9 mouse cellular contexts compared by ENCODE assay signal in the genomic region with DNA sequence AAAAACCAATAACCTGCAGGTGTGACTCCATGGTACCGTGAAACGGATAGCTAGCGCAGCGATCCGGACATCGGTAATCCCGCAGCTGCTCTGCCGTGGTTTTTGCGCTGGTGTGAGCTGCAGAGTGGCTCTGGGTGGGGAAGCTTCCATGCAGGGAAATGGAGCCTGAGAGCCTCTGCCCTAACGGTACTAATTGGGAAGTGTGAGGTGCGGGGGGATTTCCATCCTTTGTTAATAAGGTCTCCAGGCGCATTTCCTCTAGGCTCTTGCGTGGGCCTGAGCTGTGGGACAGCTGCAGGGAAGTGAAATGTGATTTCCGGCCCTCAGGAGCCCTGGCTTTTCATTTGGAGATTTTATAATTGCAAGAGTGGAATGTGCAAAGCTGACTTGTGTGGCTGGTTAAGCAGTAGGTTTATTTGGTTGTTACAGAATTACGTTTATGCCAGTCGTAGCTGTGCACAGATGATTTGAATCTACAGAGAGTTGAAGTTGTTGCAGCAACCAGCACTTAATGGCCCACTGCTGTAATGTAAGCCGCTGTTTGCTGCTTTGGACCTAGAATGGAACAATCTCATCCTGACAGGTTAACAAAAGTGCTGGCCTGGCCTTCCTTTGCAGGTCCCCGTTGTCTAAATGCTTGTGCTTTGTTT. TPM values are rescaled to one million over a fixed set of nuclear protein-coding genes. Genes with fewer than 3 reads are reported as not detected.
A peak's percentile ranks its signal among the peaks of the same experiment; 100 is the strongest.
DNase-seq lines count a peak whose midpoint lies in the region; ATAC-seq and TF ChIP-seq lines count a peak whose summit lies in the region.
"Had no signal": no experiment of that assay in that cellular context is flagged by ENCODE, and none has a peak within 500 bp of the region (broad histone marks: within the 10 kb centered on the region; RNA-seq: fewer than 3 reads in every experiment).

No protein-coding gene starts in this region.

- no peak for ATAC-seq in embryonic facial prominence, embryonic 12.5 days (ENCODE audit: insufficient number of reproducible peaks, insufficient read depth, low FRiP score, low TSS enrichment)
- ATAC-seq in lung, embryonic 14.5 days (ENCODE audit: insufficient read depth), result no peak
- no peak for ATAC-seq in midbrain, embryonic 16.5 days
- no peak for ATAC-seq in liver, embryonic 12.5 days

- no peak overlapping the region for H3K9ac ChIP-seq in embryonic facial prominence, embryonic 12.5 days
- H3K9ac ChIP-seq in lung, embryonic 14.5 days, result no peak overlapping the region
- H3K9ac ChIP-seq in midbrain, embryonic 16.5 days (ENCODE audit: low read depth, low read length), result peak overlapping the region; percentile 25; the same call in 1 of the 2 replicates
- no peak overlapping the region for H3K9ac ChIP-seq in liver, embryonic 12.5 days

- no peaks in the 10 kb centered on the region for H3K9me3 ChIP-seq in embryonic facial prominence, embryonic 12.5 days
- H3K9me3 ChIP-seq in embryonic facial prominence, embryonic 10.5 days, result no peaks in the 10 kb centered on the region
- no peaks in the 10 kb centered on the region for H3K9me3 ChIP-seq in lung, embryonic 14.5 days (ENCODE audit: low read depth, low read length)
- H3K9me3 ChIP-seq in midbrain, embryonic 16.5 days (replicated peaks; ENCODE audit: control insufficient read depth, low read length, poor library complexity, severe bottlenecking), result no peaks in the 10 kb centered on the region
- no peaks in the 10 kb centered on the region for H3K9me3 ChIP-seq in liver, embryonic 12.5 days (replicated peaks)

- DNase-seq in embryonic facial prominence, embryonic 10.5 days (ENCODE audit: low spot score), result no peak
- peak; percentile 19 for DNase-seq in lung, embryonic 14.5 days
- no peak for DNase-seq in lung, adult 2 months
- peak; percentile 29 to 39 for DNase-seq in heart, postnatal 14 days
- DNase-seq in left cerebral cortex, adult 18-20 months (ENCODE audit: low spot score in 2 of 2), result no peak
- DNase-seq: cerebellum, postnatal 25 days had no signal

- peaks cover 7% of the 10 kb centered on the region; the same call in 1 of the 2 replicates for H3K4me1 ChIP-seq in embryonic facial prominence, embryonic 12.5 days
- H3K4me1 ChIP-seq in embryonic facial prominence, embryonic 10.5 days, result peaks cover 5% of the 10 kb centered on the region; the same call in 1 of the 2 replicates
- H3K4me1 ChIP-seq in lung, embryonic 14.5 days (ENCODE audit: insufficient read depth), result no peaks in the 10 kb centered on the region
- H3K4me1 ChIP-seq in lung, adult 2 months (ENCODE audit: control insufficient read depth, insufficient read depth, low read length), result peaks cover 2% of the 10 kb centered on the region; the same call in 1 of the 2 replicates
- no peaks in the 10 kb centered on the region for H3K4me1 ChIP-seq in midbrain, embryonic 16.5 days (ENCODE audit: control insufficient read depth, insufficient read depth, low read length)
- peaks cover 6% of the 10 kb centered on the region for H3K4me1 ChIP-seq in liver, embryonic 12.5 days

- 75% methylated on average over 18 of the region's 18 CpGs for WGBS in embryonic facial prominence, embryonic 12.5 days
- WGBS in embryonic facial prominence, embryonic 10.5 days, result 87% methylated on average over 18 of the region's 18 CpGs
- WGBS in lung, embryonic 14.5 days, result 80% methylated on average over 18 of the region's 18 CpGs
- WGBS in lung, adult 2 months, result 69% methylated on average over 18 of the region's 18 CpGs
- WGBS in midbrain, embryonic 16.5 days, result 76% methylated on average over 18 of the region's 18 CpGs
- 83% methylated on average over 18 of the region's 18 CpGs for WGBS in liver, embryonic 12.5 days (ENCODE audit: insufficient replicate concordance)

- no peak for TF ChIP-seq POLR2A in lung, adult 2 months (IDR thresholded peaks at IDR 0.05; ENCODE audit: borderline replicate concordance, extremely low read depth, low read depth, low read length)

- H3K4me3 ChIP-seq in embryonic facial prominence, embryonic 12.5 days, result no peak overlapping the region
- H3K4me3 ChIP-seq in embryonic facial prominence, embryonic 10.5 days, result no peak overlapping the region
- H3K4me3 ChIP-seq in lung, embryonic 14.5 days (ENCODE audit: low read depth, low read length), result no peak overlapping the region
- H3K4me3 ChIP-seq in lung, adult 2 months (replicated peaks; ENCODE audit: extremely low read depth, low read depth, low read length), result no peak overlapping the region
- no peak overlapping the region for H3K4me3 ChIP-seq in midbrain, embryonic 16.5 days (ENCODE audit: low read depth, low read length)
- H3K4me3 ChIP-seq in liver, embryonic 12.5 days, result no peak overlapping the region

- intact Hi-C loops in heart, postnatal 14 days (cut with DNase I), result no loop called here

- 0 out of 2 replicates have a peak overlapping the region, but pooled peaks have one; percentile 46 for H3K27ac ChIP-seq in embryonic facial prominence, embryonic 12.5 days
- H3K27ac ChIP-seq in embryonic facial prominence, embryonic 10.5 days (replicated peaks), result no peak overlapping the region
- peak overlapping the region; percentile 69; the same call in 1 of the 2 replicates for H3K27ac ChIP-seq in lung, embryonic 14.5 days (ENCODE audit: low read depth)
- H3K27ac ChIP-seq in midbrain, embryonic 16.5 days (ENCODE audit: low read length), result no peak overlapping the region; the same call in 1 of the 2 replicates
- H3K27ac ChIP-seq in liver, embryonic 12.5 days, result no peak overlapping the region

- TF ChIP-seq CTCF in lung, embryonic 14.5 days (IDR thresholded peaks at IDR 0.05; ENCODE audit: low read depth), result no peak
- TF ChIP-seq CTCF in lung, adult 2 months (IDR thresholded peaks at IDR 0.05; ENCODE audit: insufficient read depth, low read length), result no peak

- no peaks in the 10 kb centered on the region for H3K27me3 ChIP-seq in embryonic facial prominence, embryonic 12.5 days
- H3K27me3 ChIP-seq in embryonic facial prominence, embryonic 10.5 days (replicated peaks; ENCODE audit: low read depth, poor library complexity, severe bottlenecking), result no peaks in the 10 kb centered on the region
- no peaks in the 10 kb centered on the region for H3K27me3 ChIP-seq in lung, embryonic 14.5 days (ENCODE audit: insufficient read depth, low read length)
- no peaks in the 10 kb centered on the region for H3K27me3 ChIP-seq in midbrain, embryonic 16.5 days (ENCODE audit: control insufficient read depth, insufficient read depth, low read depth, low read length)
- no peaks in the 10 kb centered on the region for H3K27me3 ChIP-seq in liver, embryonic 12.5 days (replicated peaks)

- peaks cover 5% of the 10 kb centered on the region for H3K36me3 ChIP-seq in embryonic facial prominence, embryonic 12.5 days
- peaks cover 26% of the 10 kb centered on the region for H3K36me3 ChIP-seq in embryonic facial prominence, embryonic 10.5 days (replicated peaks)
- H3K36me3 ChIP-seq in lung, embryonic 14.5 days (ENCODE audit: insufficient read depth), result peaks cover 8% of the 10 kb centered on the region
- no peaks in the 10 kb centered on the region for H3K36me3 ChIP-seq in midbrain, embryonic 16.5 days (ENCODE audit: control insufficient read depth, insufficient read depth, low read length)
- H3K36me3 ChIP-seq in liver, embryonic 12.5 days, result peaks cover 20% of the 10 kb centered on the region; the same call in 1 of the 2 replicates

- no peak overlapping the region for H3K4me2 ChIP-seq in embryonic facial prominence, embryonic 12.5 days (replicated peaks)
- H3K4me2 ChIP-seq in lung, embryonic 14.5 days, result no peak overlapping the region
- no peak overlapping the region for H3K4me2 ChIP-seq in midbrain, embryonic 16.5 days (ENCODE audit: low read length)
- H3K4me2 ChIP-seq in liver, embryonic 12.5 days, result no peak overlapping the region

RNA-seq across cellular contexts. Expression of a gene that starts 19.0 kb away (rescaled TPM):
- 20.7 and 22.1 TPM in 2 replicates for polyA plus RNA-seq in embryonic facial prominence, embryonic 12.5 days (2016; fragmentation: Nextera tagmentation; extraction: Ambion mirVana)
- polyA plus RNA-seq in embryonic facial prominence, embryonic 10.5 days (2016; fragmentation: Nextera tagmentation; extraction: Ambion mirVana), result 22.2 and 23.0 TPM in 2 replicates
- 14.3 and 14.8 TPM in 2 replicates for polyA plus RNA-seq in lung, embryonic 14.5 days (2014; fragmentation: Nextera tagmentation; extraction: Ambion mirVana)
- 1.2 and 1.9 TPM in 2 replicates for polyA plus RNA-seq in lung, adult 2 months (2012; rRNA removed)
- total RNA-seq in heart, postnatal 14 days (2021), result 1 to 10 TPM; 8.3 to 8.9 TPM
- 21.6 and 26.8 TPM in 2 replicates for polyA plus RNA-seq in midbrain, embryonic 16.5 days (2015; fragmentation: Nextera tagmentation; extraction: Ambion mirVana)
- total RNA-seq in left cerebral cortex, adult 18-20 months (2021), result 10 to 100 TPM; 11.4 to 13.9 TPM
- polyA plus RNA-seq in liver, embryonic 12.5 days (2016; fragmentation: Nextera tagmentation; extraction: Ambion mirVana), result 10.3 and 11.8 TPM in 2 replicates

RNA-seq across cellular contexts. Expression of a gene that starts 22.4 kb away (rescaled TPM):
- 15.4 and 16.0 TPM in 2 replicates for polyA plus RNA-seq in embryonic facial prominence, embryonic 12.5 days (2016; fragmentation: Nextera tagmentation; extraction: Ambion mirVana)
- polyA plus RNA-seq in embryonic facial prominence, embryonic 10.5 days (2016; fragmentation: Nextera tagmentation; extraction: Ambion mirVana), result 18.9 and 19.6 TPM in 2 replicates
- 15.4 and 17.1 TPM in 2 replicates for polyA plus RNA-seq in lung, embryonic 14.5 days (2014; fragmentation: Nextera tagmentation; extraction: Ambion mirVana)
- polyA plus RNA-seq in lung, adult 2 months (2012; rRNA removed), result 2.3 and 3.1 TPM in 2 replicates
- total RNA-seq in heart, postnatal 14 days (2021), result 1 to 10 TPM; 8.2 to 9.2 TPM
- 8.6 and 9.7 TPM in 2 replicates for polyA plus RNA-seq in midbrain, embryonic 16.5 days (2015; fragmentation: Nextera tagmentation; extraction: Ambion mirVana)
- total RNA-seq in left cerebral cortex, adult 18-20 months (2021), result 1 to 10 TPM; 7.2 to 7.4 TPM
- 12.4 and 13.4 TPM in 2 replicates for polyA plus RNA-seq in liver, embryonic 12.5 days (2016; fragmentation: Nextera tagmentation; extraction: Ambion mirVana)

Comparison
In these comparisons a context has a peak if more than half of its experiments do, and no peak if none do; other contexts are left out.
1. H3K27ac ChIP-seq: peak in embryonic facial prominence, embryonic 12.5 days (single experiment) and lung, embryonic 14.5 days (single experiment); none in embryonic facial prominence, embryonic 10.5 days (single experiment), midbrain, embryonic 16.5 days (single experiment) and liver, embryonic 12.5 days (single experiment).
2. DNase-seq: peak in lung, embryonic 14.5 days (single experiment) and heart, postnatal 14 days (2 of 2); none in embryonic facial prominence, embryonic 10.5 days (single experiment), lung, adult 2 months (single experiment) and left cerebral cortex, adult 18-20 months (0 of 2).